ENCODE assay signal across 25 mouse cellular contexts in genomic region chr5:31950532-31950931, GRCm38 (mm10).
"Had no signal": no experiment of that assay in that cellular context is flagged by ENCODE, and none has a peak within 500 bp of the region (broad histone marks: within the 10 kb centered on the region; RNA-seq: fewer than 3 reads in every experiment).

No protein-coding gene starts in this region.

- DNase-seq: gastrocnemius, postnatal 14 days; gastrocnemius, postnatal 36 days; heart, adult 18-20 months; heart, postnatal 10 days; heart, postnatal 36 days; kidney, adult 11 months; kidney, adult 2 months; kidney, adult 9 months; kidney, postnatal 14 days; kidney, postnatal 36 days; liver; liver, embryonic 13.5 days had no signal

- H3K4me3 ChIP-seq: heart, embryonic 10.5 days; heart, embryonic 12.5 days; hindbrain, embryonic 13.5 days; hindbrain, embryonic 15.5 days; kidney, embryonic 15.5 days; left cerebral cortex, adult 2 months; limb, embryonic 10.5 days; limb, embryonic 12.5 days; liver, embryonic 13.5 days; liver, embryonic 15.5 days had no signal

- H3K9me3 ChIP-seq: heart, embryonic 10.5 days; heart, embryonic 12.5 days; hindbrain, embryonic 13.5 days; hindbrain, embryonic 15.5 days; kidney, embryonic 15.5 days; limb, embryonic 10.5 days; limb, embryonic 12.5 days; liver, embryonic 13.5 days; liver, embryonic 15.5 days had no signal

- ATAC-seq: hindbrain, postnatal 0 days; intestine, embryonic 16.5 days had no signal

- H3K36me3 ChIP-seq: heart, embryonic 10.5 days; heart, embryonic 12.5 days; hindbrain, embryonic 13.5 days; hindbrain, embryonic 15.5 days; kidney, embryonic 15.5 days; limb, embryonic 10.5 days; limb, embryonic 12.5 days; liver, embryonic 13.5 days; liver, embryonic 15.5 days had no signal

- H3K27ac ChIP-seq: heart, embryonic 10.5 days; hindbrain, embryonic 13.5 days; hindbrain, embryonic 15.5 days; hindbrain, postnatal 0 days; kidney, embryonic 15.5 days; kidney, postnatal 0 days; left cerebral cortex, adult 2 months; limb, embryonic 10.5 days; limb, embryonic 12.5 days; liver, embryonic 13.5 days; liver, embryonic 15.5 days had no signal

- H3K4me2 ChIP-seq: heart, embryonic 12.5 days; hindbrain, embryonic 13.5 days; hindbrain, embryonic 15.5 days; kidney, embryonic 15.5 days; limb, embryonic 12.5 days; liver, embryonic 11.5 days; liver, embryonic 13.5 days; liver, embryonic 15.5 days had no signal

- H3K4me1 ChIP-seq: hindbrain, embryonic 13.5 days; hindbrain, embryonic 15.5 days; liver, embryonic 13.5 days; liver, embryonic 15.5 days had no signal

- H3K27me3 ChIP-seq: heart, embryonic 12.5 days; hindbrain, embryonic 13.5 days; hindbrain, embryonic 15.5 days; kidney, embryonic 15.5 days; limb, embryonic 12.5 days; liver, embryonic 13.5 days; liver, embryonic 15.5 days had no signal

- H3K9ac ChIP-seq: heart, embryonic 12.5 days; hindbrain, embryonic 13.5 days; hindbrain, embryonic 15.5 days; kidney, embryonic 15.5 days; limb, embryonic 12.5 days; liver, embryonic 13.5 days; liver, embryonic 15.5 days had no signal
